Mouse (Mus musculus): ENCODE results near the gene Kcnk10.

DNA sequence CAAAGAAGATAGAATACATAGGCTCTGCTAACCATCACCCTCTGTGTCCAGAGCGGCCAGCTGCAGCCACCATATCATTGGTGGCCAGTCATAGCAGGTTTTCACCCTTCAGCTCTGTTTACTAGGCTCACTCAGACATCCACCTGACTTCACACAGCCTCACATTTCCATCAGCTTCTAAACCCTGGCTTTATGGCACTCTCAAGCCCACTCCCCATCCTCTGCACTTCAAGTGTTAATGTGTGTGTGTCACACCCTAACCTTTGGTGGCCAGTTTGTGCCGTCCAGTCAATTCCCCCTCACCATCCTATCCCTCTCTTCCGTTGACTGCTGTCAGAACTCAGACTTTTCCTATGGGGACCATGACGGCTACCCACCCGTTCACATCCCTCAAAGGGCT is 184.0 kb downstream of the Kcnk10 start:
- TF ChIP-seq POLR2A (IDR thresholded peaks at IDR 0.05; ENCODE audit: borderline replicate concordance, insufficient read depth, low read length) (no peak), CTCF (IDR thresholded peaks at IDR 0.05; ENCODE audit: borderline replicate concordance, insufficient read depth, low read depth, low read length) (no peak)
